Mouse (Mus musculus) heart, adult 2 months (tissue): ENCODE measurements around the gene Ttyh1.

Experiments
- CTCF ChIP-seq: fragments of 200-600 bp; IDR thresholded peaks from 2 replicates; pipeline ENCODE4 v1.8.1; 2022; ENCODE audit warnings: antibody characterized with exemption, mild to moderate bottlenecking, moderate library complexity
- POLR2A ChIP-seq: fragments of 200-500 bp; IDR thresholded peaks from 2 replicates; pipeline ENCODE4 v1.6.1; 2011; ENCODE audit warnings: mild to moderate bottlenecking, low read depth, low read length, control low read depth; ENCODE audit not compliant: insufficient read depth

DNA sequence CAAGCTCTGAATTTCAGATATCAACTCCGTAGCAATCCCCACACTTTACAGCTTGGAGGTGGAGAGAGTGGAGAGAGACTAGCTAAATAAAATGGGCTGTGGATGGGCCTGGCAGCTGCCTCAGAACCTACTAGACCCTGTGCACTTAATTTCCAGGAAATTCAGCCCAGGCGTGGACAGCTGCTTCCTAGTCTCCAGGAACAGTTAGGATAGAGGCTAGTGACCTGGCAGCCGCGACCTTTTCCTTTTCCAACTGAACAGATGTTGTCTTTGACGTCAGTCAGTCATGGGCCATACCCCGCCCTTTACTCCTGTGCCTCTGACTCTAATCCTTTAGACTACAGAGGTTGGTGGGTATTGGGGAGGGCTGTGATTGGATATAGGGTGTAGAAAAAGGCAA, 9.7 kb downstream of the Ttyh1 start:
- no peak for TF ChIP-seq POLR2A
- TF ChIP-seq CTCF, result no peak
